Mouse (Mus musculus): ENCODE results near the gene Nt5c2. TPM values are rescaled to one million over a fixed set of nuclear protein-coding genes. Genes with fewer than 3 reads are reported as not detected.
A peak's percentile ranks its signal among the peaks of the same experiment; 100 is the strongest.
"Not testable (repeated sequence)": the region's sequence is repeated elsewhere in the genome, so short reads cannot be mapped to it uniquely, and the experiment has no call there.

Nt5c2 gene
- total RNA-seq, 4 experiments from 2014 or later: 44.2 to 83.0 (median 65.5) TPM

GRCm38 (mm10) chr19:46987646-46988045 lies 27.3 kb downstream of the Nt5c2 start:
- no peak for DNase-seq

- no peak for DNase-seq
Observed at GRCm38 (mm10) chr19:46984726-46985622, 30.0 kb downstream of the Nt5c2 start.

- no peak for DNase-seq
Observed at GRCm38 (mm10) chr19:46983966-46984380, 31.0 kb downstream of the Nt5c2 start.

GRCm38 (mm10) chr19:46983352-46983965 lies 31.5 kb downstream of the Nt5c2 start:
- DNase-seq: no peak

- no peak for DNase-seq
Observed at GRCm38 (mm10) chr19:46981462-46981861, 33.5 kb downstream of the Nt5c2 start.

- no peak for DNase-seq
Observed at GRCm38 (mm10) chr19:46979781-46980105, 35.2 kb downstream of the Nt5c2 start.

- DNase-seq: peak; percentile 61
Observed at GRCm38 (mm10) chr19:46978920-46979780, 35.8 kb downstream of the Nt5c2 start.

- DNase-seq: not testable (repeated sequence)
Observed at GRCm38 (mm10) chr19:46978069-46978468, 36.9 kb downstream of the Nt5c2 start.

GRCm38 (mm10) chr19:46977460-46977859 lies 37.5 kb downstream of the Nt5c2 start:
- DNase-seq: no peak

- no peak for DNase-seq
Observed at GRCm38 (mm10) chr19:46976743-46977142, 38.2 kb downstream of the Nt5c2 start.

- no peak for DNase-seq
Observed at GRCm38 (mm10) chr19:46975997-46976396, 39.0 kb downstream of the Nt5c2 start.

- DNase-seq: no peak
Observed at GRCm38 (mm10) chr19:46975565-46975964, 39.4 kb downstream of the Nt5c2 start.

GRCm38 (mm10) chr19:46972159-46972558 lies 42.8 kb downstream of the Nt5c2 start:
- DNase-seq: no peak

GRCm38 (mm10) chr19:46971712-46972111 lies 43.2 kb downstream of the Nt5c2 start:
- no peak for DNase-seq

GRCm38 (mm10) chr19:46971051-46971689 lies 43.8 kb downstream of the Nt5c2 start:
- no peak for DNase-seq

- no peak for DNase-seq
Observed at GRCm38 (mm10) chr19:46970121-46970729, 44.7 kb downstream of the Nt5c2 start.

- no peak for DNase-seq
Observed at GRCm38 (mm10) chr19:46969286-46969985, 45.5 kb downstream of the Nt5c2 start.

- no peak for DNase-seq
Observed at GRCm38 (mm10) chr19:46968833-46969232, 46.1 kb downstream of the Nt5c2 start.

- no peak for DNase-seq
Observed at GRCm38 (mm10) chr19:46967861-46968260, 47.1 kb downstream of the Nt5c2 start.

- DNase-seq: no peak
Observed at GRCm38 (mm10) chr19:46966330-46966729, 48.6 kb downstream of the Nt5c2 start.

GRCm38 (mm10) chr19:46965496-46965895 lies 49.5 kb downstream of the Nt5c2 start:
- no peak for DNase-seq

Measured in adrenal gland, adult 8-10 months (tissue).